Mouse (Mus musculus) frontal cortex, postnatal 10 days (tissue): ENCODE data around the gene Reg4.

ENCODE experiments used
- DNase-seq, 2 experiments: peaks; one replicate each; pipeline ENCODE4 v3.0.0; 2022; ENCODE audit warnings: low spot score in 2 of 2, mixed read lengths in 1 of 2

Reg4 gene

GRCm38 (mm10) chr3:98221856-98222255 lies at the start of gene Reg4:
Gene Reg4, plus strand, starts transcription at chr3:98222156.
- no peak for DNase-seq

DNA sequence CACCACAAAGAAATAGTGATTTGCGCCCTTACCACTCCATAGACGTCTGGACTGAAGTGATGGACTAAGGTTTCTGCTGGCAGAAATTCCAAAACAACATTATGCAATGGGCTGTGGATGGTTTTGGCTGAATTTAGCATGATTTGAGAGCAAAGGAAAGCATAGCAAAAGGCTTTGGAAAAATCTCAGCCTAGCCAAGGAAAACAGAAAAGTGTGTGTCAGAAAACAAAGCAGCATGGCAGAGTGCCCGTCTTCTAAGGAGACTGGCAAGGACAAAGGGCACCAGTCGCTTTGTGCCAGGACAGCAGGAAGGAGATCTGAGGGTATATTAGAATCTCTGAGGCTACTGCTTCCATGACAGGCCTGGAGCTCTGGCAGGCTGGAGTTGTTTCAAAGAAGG lies 43.6 kb upstream of the Reg4 start:
- peak; percentile 26 to 35 for DNase-seq

DNA sequence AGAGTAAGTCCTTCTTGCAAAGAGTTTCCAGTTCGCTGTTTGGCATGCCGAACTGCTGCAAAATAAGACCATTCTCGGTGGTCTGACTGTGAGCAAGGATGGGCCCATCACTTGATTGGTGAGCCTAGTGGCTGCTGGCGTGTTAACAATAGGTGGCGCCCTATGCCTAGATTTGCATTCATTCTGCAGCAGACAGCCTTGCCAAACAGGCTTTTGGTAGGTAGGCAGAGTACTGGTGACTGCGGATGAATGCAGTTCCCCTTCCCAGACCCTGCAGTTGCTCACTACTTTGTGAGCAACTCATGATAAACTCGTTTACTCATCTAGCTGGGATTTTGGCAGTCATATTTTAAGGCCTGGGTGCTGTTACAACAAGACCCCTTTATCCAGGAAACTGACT lies 41.2 kb upstream of the Reg4 start:
- peak in 1 of 2 experiments; percentile 40 for DNase-seq

GRCm38 (mm10) chr3:98185163-98185714 lies 36.7 kb upstream of the Reg4 start:
- no peak for DNase-seq

DNA sequence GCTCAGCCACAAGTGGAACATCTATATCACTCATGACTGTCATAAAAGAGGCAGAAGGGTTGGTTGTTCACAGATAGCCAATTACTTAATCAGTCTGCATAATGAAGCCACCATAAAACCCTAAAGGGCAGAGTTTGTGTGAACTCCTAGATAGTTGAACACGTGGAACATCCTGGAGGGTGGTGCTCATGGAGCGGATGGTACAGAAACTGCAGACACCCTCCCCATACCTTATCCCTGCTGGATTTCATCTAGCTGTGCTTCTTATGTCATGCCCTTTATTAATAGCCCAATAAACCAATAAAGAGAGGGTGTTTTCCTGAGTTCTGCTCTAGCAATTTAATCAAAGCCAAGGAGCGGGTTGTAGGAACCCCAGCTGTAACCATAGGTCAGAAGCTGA lies 34.2 kb upstream of the Reg4 start:
- no peak for DNase-seq

DNA sequence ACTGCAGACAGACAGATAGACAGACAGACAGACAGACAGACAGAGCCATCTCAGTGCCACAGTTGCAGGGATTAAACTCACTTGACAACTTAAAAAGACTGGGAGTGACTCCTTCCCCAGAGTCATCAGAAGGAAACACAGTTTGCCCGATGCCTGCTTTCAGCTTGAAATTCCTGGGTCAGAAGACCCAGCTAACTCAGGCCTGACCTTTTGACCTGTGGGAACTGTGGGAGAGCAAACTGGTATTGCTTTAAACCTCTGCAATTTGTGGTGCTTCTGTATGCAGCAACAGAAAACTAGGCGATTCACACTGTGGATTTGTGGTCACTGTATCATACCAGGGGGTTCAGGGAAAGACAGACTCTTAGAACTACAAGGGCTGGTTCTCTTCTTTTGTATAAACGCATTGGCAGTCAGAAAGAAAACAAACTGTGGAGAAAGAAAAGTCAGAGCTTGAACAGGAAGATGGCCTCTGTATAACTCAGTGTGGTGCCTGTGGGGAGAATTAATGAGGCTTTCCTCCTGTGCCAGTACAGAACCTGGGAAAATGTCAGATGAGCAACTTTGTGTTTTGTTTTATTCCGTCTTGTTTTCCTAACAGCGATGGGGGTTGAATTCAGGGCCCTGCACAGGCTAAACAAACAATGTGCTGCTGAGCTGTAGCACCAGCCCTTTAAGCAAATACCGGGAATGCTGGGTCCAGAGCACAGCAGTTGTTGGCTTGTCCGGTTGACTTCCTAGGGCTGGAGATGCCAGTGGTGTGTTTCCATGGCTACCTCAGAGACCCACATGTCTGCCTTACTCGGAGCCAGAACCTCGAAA lies 24.0 kb upstream of the Reg4 start:
- no peak for DNase-seq

DNA sequence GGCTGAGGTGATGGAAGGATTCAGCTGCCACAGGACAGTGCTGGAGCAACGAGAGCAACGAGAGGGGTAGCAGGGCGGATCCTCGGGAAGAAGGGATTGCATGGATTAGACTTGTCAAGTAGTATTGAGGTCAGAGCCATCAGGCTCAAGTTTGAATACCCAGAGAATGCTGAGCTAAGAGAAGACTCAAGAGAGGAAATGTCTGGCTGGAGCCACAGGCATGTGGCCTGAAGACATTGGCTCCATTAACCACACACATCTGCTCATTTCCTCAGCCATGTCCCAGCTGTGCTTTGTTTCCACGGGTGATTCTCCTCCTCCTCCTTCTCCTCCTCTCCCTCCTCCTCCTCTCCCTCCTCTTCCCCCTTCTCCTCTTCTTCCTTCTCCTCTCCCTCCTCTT lies 22.2 kb upstream of the Reg4 start:
- DNase-seq, result no peak

DNA sequence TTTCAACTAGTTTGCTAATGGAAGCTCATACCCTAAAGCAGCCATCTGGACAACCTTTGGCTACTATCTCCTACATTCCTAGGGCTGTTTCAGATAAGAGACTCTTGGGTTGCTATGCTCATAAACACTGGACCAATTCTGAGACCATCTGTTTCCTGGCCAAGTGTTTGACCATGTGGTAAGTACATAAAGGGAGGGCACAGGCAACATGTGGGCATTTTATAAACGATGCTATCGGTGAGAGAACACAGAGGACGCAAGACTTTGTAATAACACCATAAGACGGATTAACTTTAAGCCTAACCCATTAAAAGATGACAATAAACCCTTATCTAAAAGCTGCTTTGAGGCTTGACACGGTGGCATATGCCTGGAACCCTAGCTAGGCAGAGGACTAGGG lies 18.7 kb upstream of the Reg4 start:
- no peak for DNase-seq

DNA sequence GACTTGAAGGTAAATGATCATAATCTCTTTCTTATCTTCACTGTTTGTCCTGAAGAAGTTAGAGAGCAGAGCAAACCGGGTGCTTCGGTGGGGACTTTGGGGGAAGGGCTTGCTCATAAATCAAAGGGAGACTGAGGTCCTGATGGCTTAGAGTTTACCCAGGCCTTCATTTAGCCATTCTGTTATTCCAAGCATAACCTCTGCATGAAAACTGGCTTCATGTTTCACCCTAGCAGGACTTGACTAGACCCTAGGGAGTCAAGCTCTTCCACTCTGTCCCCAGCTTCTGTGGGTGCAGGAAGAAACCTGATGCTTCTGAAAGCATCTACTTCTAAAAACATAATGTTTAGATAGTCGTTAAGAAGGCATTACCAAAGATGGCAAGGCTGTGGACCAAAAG lies 15.0 kb upstream of the Reg4 start:
- DNase-seq, result no peak

- DNase-seq, result no peak
Measured at GRCm38 (mm10) chr3:98209161-98209560, 12.8 kb upstream of the Reg4 start.

GRCm38 (mm10) chr3:98210860-98211259 lies 11.1 kb upstream of the Reg4 start:
- DNase-seq, result no peak

DNA sequence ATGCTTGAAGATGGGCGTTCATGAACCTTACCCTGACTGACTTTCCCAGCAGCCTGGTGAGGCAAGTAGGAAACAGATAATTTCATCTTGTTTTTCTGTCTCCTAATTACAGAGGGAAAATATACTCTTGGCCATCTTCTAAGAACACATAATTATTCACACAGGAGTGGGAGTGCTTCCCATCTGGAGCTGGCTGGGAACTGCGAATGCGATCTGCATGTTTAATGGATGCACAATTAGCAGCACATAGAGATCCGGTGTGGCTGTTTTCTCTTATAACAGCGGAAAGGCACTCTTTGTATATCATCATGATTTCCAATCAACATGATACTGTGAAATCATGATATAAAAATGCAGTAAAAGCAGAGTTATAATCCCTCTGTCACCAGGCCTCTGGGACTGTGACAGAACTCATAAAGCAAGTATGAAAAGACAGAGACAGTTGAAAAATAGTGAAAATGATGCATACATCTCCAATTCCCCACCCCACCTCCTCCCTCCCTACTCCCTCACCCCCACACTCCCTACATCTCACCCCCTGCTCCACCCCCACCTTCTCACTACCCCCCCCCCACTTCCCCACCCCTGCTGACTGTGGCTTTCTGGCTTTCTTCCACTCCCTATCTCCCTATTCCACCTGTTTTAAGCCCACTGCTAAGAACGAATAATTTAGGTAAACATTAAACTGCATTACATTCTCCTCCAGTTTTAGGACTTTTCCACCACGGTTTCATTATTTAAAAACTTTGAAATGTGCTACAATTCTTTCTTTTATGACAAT lies 10.5 kb upstream of the Reg4 start:
- DNase-seq, result peak; percentile 36 to 42

DNA sequence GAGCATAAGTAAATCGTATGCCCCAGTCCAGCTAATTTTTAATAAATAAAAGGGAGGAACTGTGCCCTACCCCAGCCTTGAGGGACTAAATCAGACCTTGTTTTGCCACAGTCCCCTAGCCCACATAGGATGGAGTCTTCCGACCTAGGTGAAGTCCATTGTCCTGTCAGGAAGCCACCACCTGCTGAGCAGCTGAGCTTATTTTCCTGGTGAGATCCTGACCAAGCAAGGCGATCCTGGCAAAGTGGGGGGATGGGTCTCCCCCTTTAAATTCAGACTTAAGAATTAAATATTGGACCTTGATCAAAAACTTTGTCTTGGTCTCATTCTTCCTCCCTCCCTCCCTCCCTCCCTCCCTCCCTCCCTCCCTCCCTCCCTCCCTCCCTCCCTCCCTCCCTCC lies 5.7 kb upstream of the Reg4 start:
- DNase-seq, result no peak

DNA sequence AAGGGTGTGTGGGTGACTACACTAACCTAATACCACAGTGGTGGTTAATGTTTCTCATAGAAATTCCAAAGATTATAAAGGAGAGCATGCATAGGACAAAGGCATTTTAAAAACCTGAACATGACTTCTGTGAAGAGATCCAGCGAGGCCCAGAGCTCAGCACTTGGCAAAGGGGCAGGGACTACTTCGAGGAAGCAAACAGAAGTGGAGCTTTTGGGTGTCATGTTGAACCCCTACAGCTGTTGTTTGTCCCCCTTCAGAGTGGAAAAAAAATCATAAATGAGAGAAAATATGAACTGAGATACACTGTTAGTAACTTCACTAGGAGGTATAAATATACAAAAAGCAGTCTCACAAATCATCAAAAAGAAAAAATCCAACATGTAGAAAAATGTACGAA lies 1.3 kb downstream of the Reg4 start:
- no peak for DNase-seq

- peak; percentile 42 to 70 for DNase-seq
Measured at GRCm38 (mm10) chr3:98223783-98224580, 2.0 kb downstream of the Reg4 start.

DNA sequence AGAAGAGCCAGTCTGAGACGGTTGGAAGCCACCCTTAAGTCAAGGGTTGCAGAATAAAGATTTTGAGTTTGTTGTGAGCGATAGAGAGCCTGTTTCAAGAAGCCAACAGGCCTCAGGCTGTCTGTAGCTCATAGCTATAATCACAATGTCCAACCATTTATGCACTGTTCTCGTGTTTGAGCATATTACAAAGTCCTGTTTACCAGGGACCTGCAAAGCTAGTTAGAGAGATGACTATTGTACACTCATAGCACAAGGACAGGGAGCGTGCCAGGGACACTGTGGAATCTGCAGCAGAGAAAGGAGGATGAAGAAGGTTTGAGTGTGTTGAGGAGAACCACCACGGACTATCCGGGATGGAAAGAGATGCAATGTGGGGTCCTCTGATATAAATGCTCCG lies 3.0 kb downstream of the Reg4 start:
- DNase-seq, result no peak

DNA sequence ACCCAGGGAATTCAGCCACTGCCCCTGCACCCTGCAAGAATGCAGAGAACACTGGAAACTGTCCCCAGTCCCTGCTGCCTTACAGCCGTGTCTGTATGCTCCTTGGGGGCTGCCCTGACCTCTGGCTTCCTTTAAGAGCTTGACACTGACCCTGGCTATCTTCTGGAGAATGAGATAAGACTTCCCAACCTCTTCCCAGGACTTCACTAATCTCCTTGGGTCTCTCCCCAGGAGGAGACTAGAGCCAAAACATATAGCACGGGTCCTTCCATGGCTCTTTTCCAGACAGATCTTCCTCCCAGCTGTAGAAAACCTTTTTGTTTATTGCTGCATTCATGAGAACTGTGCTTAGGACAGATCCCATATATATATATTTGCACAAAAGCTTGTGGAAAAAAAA lies 3.8 kb downstream of the Reg4 start:
- DNase-seq, result no peak

DNA sequence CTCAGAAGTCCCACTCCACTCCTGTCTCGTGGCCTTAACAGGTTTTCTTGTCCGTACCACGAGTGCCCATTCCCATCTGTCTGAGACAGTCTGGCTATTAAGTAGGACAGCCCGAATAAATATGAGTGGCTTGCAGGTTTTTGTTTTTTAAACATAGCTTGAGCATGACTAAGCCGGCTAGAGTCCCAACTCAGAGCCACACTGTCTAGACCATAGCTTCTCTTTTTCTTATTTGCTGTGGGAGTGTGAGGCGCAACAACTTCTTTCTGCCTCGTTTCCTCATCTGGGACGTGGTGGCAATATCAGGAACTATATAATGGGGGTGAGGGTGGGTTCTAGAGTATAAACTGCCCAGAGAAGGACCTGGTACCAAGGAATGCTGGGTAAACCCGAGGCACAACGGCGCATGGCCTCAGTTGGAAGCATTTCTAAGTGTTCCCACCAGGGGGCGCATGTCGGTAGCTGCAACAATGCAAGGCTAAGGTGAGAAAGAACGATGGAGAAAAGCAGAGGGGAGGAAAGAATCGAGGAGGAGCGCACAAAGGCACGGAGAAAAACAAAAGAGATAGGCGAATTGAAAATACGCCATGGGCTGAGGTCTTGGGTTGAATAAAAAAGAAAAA lies 5.1 kb downstream of the Reg4 start:
- peak; percentile 56 to 74 for DNase-seq

- no peak for DNase-seq
Measured at GRCm38 (mm10) chr3:98227763-98228162, 5.8 kb downstream of the Reg4 start.

GRCm38 (mm10) chr3:98229943-98230342 lies 8.0 kb downstream of the Reg4 start:
- no peak for DNase-seq

DNA sequence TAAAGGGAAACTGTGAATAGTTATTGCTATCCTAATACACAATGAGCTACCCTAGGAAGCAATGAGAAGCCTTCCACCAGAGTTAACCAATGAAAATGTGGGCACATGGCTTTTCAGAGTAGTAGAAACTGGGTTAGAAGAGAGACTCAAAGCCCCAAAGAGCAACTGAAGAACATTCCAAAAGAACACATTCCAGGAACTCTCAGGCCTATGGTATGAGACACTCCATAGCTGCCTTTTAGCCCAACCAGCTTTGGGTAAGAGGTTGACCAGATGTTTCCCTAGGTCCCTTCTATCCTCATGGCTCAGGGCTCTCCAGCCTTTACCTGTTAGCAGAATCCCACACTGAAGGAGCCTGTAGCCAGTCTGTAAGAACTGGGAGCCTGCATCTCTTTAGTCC lies 11.5 kb downstream of the Reg4 start:
- DNase-seq, result no peak

GRCm38 (mm10) chr3:98236266-98236665 lies 14.3 kb downstream of the Reg4 start:
- no peak for DNase-seq
